Mouse (Mus musculus): Measurements from ENCODE around the gene Stoml1.
"Not testable (repeated sequence)": the region's sequence is repeated elsewhere in the genome, so short reads cannot be mapped to it uniquely, and the experiment has no call there.

DNA sequence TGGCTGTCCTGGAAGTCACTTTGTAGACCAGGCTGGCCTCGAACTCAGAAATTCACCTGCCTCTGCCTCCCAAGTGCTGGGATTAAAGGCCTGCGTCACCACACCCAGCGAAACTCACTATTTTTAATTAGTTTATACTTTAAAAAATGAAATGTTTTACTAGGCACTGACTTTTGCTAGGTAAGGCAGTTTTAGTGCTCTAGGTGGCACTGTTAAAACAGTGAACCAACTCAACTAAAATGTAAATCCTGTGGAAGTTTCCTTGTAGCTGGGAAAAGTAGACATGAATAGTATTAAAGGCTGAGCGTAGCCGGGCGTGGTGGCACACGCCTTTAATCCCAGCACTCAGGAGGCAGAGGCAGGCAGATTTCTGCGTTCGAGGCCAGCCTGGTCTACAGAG is 18.6 kb downstream of the Stoml1 start:
- TF ChIP-seq CTCF (IDR thresholded peaks at IDR 0.05; ENCODE audit: insufficient read depth, low read length); POLR2A (IDR thresholded peaks at IDR 0.05; ENCODE audit: borderline replicate concordance, extremely low read depth, low read depth, low read length): not testable (repeated sequence)

Data from lung, adult 2 months (tissue).